Mouse (Mus musculus) liver, embryonic 11.5 days (tissue): ENCODE data around the gene Grik3. TPM values are rescaled to one million over a fixed set of nuclear protein-coding genes. Genes with fewer than 3 reads are reported as not detected.

Experiments
- ATAC-seq: fragments of 200-750 bp; cut with Nextera tagmentation; replicated peaks from 2 replicates; pipeline ENCODE4 v1.8.0; 2017; ENCODE audit warnings: moderate number of reproducible peaks, mild to moderate bottlenecking, moderate TSS enrichment, moderate library complexity; ENCODE audit not compliant: low FRiP score
- DNase-seq: peaks from one replicate; pipeline ENCODE4 v3.0.0-alpha.2; 2017; ENCODE audit warnings: low spot score
- H3K27ac ChIP-seq: fragments of 300-500 bp; sonication (generic); 2 replicates; pipeline ENCODE4 v1.5.1; 2014; ENCODE audit warnings: mild to moderate bottlenecking, low read depth, low read length, control low read depth
- H3K27me3 ChIP-seq: fragments of 300-500 bp; sonication (generic); replicated peaks from 2 replicates; pipeline ENCODE4 v1.6.1; 2014; ENCODE audit warnings: low read length, mixed read lengths; ENCODE audit not compliant: control insufficient read depth, insufficient read depth
- H3K36me3 ChIP-seq: fragments of 300-500 bp; sonication (generic); 2 replicates; pipeline ENCODE4 v1.6.1; 2014; ENCODE audit warnings: mild to moderate bottlenecking, low read length, moderate library complexity, mixed read lengths; ENCODE audit not compliant: control insufficient read depth, insufficient read depth
- H3K4me1 ChIP-seq: fragments of 300-500 bp; sonication (generic); replicated peaks from 2 replicates; pipeline ENCODE4 v1.6.1; 2014; ENCODE audit warnings: low read length, mixed read lengths; ENCODE audit not compliant: control insufficient read depth, insufficient read depth
- H3K4me2 ChIP-seq: fragments of 300-500 bp; sonication (generic); 2 replicates; pipeline ENCODE4 v1.6.1; 2014; ENCODE audit warnings: mild to moderate bottlenecking, control low read depth, moderate library complexity
- H3K4me3 ChIP-seq: fragments of 300-500 bp; sonication (generic); 2 replicates; pipeline ENCODE4 v1.5.1; 2014; ENCODE audit warnings: low read depth, low read length, control low read depth
- H3K9ac ChIP-seq: fragments of 300-500 bp; sonication (generic); 2 replicates; pipeline ENCODE4 v1.6.1; 2014; ENCODE audit warnings: low read depth, low read length, control low read depth
- H3K9me3 ChIP-seq: fragments of 300-500 bp; sonication (generic); 2 replicates; pipeline ENCODE4 v1.6.1; 2016; ENCODE audit warnings: low read length, inconsistent platforms, mixed read lengths; ENCODE audit not compliant: control insufficient read depth
- WGBS: fragments of 180-500 bp; shearing (Covaris S2); extraction: QIAGEN DNeasy Blood & Tissue Kit; methylation state at CpG from one replicate; pipeline ENCODE4 v1.1.7; 2014; 5-methylcytosine and 5-hydroxymethylcytosine counted together
- polyA plus RNA-seq: library from polyadenylated mRNA; unstranded; fragments of >200 nt; fragmentation: Nextera tagmentation; extraction: Ambion mirVana; gene quantifications from 2 replicates; pipeline ENCODE4 v1.2.1, GENCODE M21; 2014

Grik3 gene
- polyA plus RNA-seq, 1 experiment from 2014 or later: 0.01 TPM

- H3K27me3 ChIP-seq: peaks cover 22% of the 10 kb centered on the region
- no peaks in the 10 kb centered on the region for H3K36me3 ChIP-seq
- no peaks in the 10 kb centered on the region for H3K9me3 ChIP-seq
- H3K9ac ChIP-seq: no peak overlapping the region
- no peaks in the 10 kb centered on the region for H3K4me1 ChIP-seq
- DNase-seq (no peak), ATAC-seq (no peak)
- 52% methylated on average over 6 of the region's 6 CpGs for WGBS
- H3K27ac ChIP-seq: no peak overlapping the region
- no peak overlapping the region for H3K4me3 ChIP-seq
- no peak overlapping the region for H3K4me2 ChIP-seq
Measured at GRCm38 (mm10) chr4:125695431-125695830, 204.9 kb downstream of the Grik3 start.

- Histone ChIP-seq H3K4me3 (no peak overlapping the region), H3K9me3 (no peaks in the 10 kb centered on the region), H3K27ac (no peak overlapping the region), H3K4me2 (no peak overlapping the region), H3K4me1 (no peaks in the 10 kb centered on the region), H3K27me3 (peaks cover 22% of the 10 kb centered on the region), H3K36me3 (no peaks in the 10 kb centered on the region), H3K9ac (no peak overlapping the region)
- WGBS: 29% methylated on average over 18 of the region's 18 CpGs
- ATAC-seq: no peak
- no peak for DNase-seq
Measured at GRCm38 (mm10) chr4:125696182-125696939, 205.9 kb downstream of the Grik3 start.

GRCm38 (mm10) chr4:125697626-125698025, 207.1 kb downstream of the Grik3 start:
- H3K27me3 ChIP-seq: peaks cover 22% of the 10 kb centered on the region
- no peaks in the 10 kb centered on the region for H3K4me1 ChIP-seq
- 22% methylated on average over 9 of the region's 9 CpGs for WGBS

GRCm38 (mm10) chr4:125699056-125699455, 208.6 kb downstream of the Grik3 start:
- H3K4me1 ChIP-seq: no peaks in the 10 kb centered on the region
- H3K27me3 ChIP-seq: peaks cover 22% of the 10 kb centered on the region
- no peaks in the 10 kb centered on the region for H3K36me3 ChIP-seq
- H3K27ac ChIP-seq: no peak overlapping the region
- no peaks in the 10 kb centered on the region for H3K9me3 ChIP-seq
- ATAC-seq: no peak
- 82% methylated on average over 7 of the region's 7 CpGs for WGBS
- H3K9ac ChIP-seq: no peak overlapping the region
- no peak for DNase-seq
- H3K4me2 ChIP-seq: no peak overlapping the region
- no peak overlapping the region for H3K4me3 ChIP-seq

More at GRCm38 (mm10) chr4:125697626-125698025, 207.1 kb downstream of the Grik3 start:
- Histone ChIP-seq H3K9me3 (no peaks in the 10 kb centered on the region), H3K9ac (no peak overlapping the region), H3K4me3 (no peak overlapping the region), H3K4me2 (no peak overlapping the region), H3K36me3 (no peaks in the 10 kb centered on the region), H3K27ac (no peak overlapping the region)
- ATAC-seq (no peak), DNase-seq (no peak)

GRCm38 (mm10) chr4:125700331-125700730, 209.8 kb downstream of the Grik3 start:
- Histone ChIP-seq H3K4me3 (no peak overlapping the region), H3K36me3 (no peaks in the 10 kb centered on the region), H3K4me1 (no peaks in the 10 kb centered on the region), H3K4me2 (no peak overlapping the region), H3K27ac (no peak overlapping the region), H3K27me3 (peaks cover 22% of the 10 kb centered on the region), H3K9ac (no peak overlapping the region), H3K9me3 (no peaks in the 10 kb centered on the region)
- DNase-seq (no peak), ATAC-seq (no peak)
- 72% methylated on average over 8 of the region's 8 CpGs for WGBS

- H3K4me3 ChIP-seq: no peak overlapping the region
- H3K27me3 ChIP-seq: peaks cover 3% of the 10 kb centered on the region
- ATAC-seq (no peak), DNase-seq (no peak)
- H3K4me2 ChIP-seq: no peak overlapping the region
- H3K4me1 ChIP-seq: no peaks in the 10 kb centered on the region
- no peaks in the 10 kb centered on the region for H3K36me3 ChIP-seq
- H3K27ac ChIP-seq: no peak overlapping the region
- H3K9ac ChIP-seq: no peak overlapping the region
- H3K9me3 ChIP-seq: no peaks in the 10 kb centered on the region
- WGBS: 67% methylated on average over 12 of the region's 12 CpGs
Measured at GRCm38 (mm10) chr4:125702607-125703309, 212.3 kb downstream of the Grik3 start.

- no peaks in the 10 kb centered on the region for H3K27me3 ChIP-seq
- no peaks in the 10 kb centered on the region for H3K4me1 ChIP-seq
- H3K4me2 ChIP-seq: no peak overlapping the region
- H3K4me3 ChIP-seq: no peak overlapping the region
- no peak overlapping the region for H3K27ac ChIP-seq
- no peak overlapping the region for H3K9ac ChIP-seq
- ATAC-seq: no peak
- H3K36me3 ChIP-seq: no peaks in the 10 kb centered on the region
- no peaks in the 10 kb centered on the region for H3K9me3 ChIP-seq
- DNase-seq: no peak
- 37% methylated on average over 4 of the region's 4 CpGs for WGBS
Measured at GRCm38 (mm10) chr4:125703310-125703690, 212.8 kb downstream of the Grik3 start.

- Histone ChIP-seq H3K27me3 (no peaks in the 10 kb centered on the region), H3K4me1 (no peaks in the 10 kb centered on the region), H3K4me2 (no peak overlapping the region), H3K36me3 (no peaks in the 10 kb centered on the region), H3K27ac (no peak overlapping the region), H3K4me3 (no peak overlapping the region), H3K9me3 (no peaks in the 10 kb centered on the region), H3K9ac (no peak overlapping the region)
- DNase-seq: no peak
- WGBS: 84% methylated on average over 8 of the region's 8 CpGs
- ATAC-seq: no peak
Measured at GRCm38 (mm10) chr4:125705746-125706145, 215.2 kb downstream of the Grik3 start.

- no peak overlapping the region for H3K27ac ChIP-seq
- ATAC-seq (no peak), DNase-seq (no peak)
- no peaks in the 10 kb centered on the region for H3K27me3 ChIP-seq
- 69% methylated on average over 10 of the region's 10 CpGs for WGBS
- H3K4me1 ChIP-seq: no peaks in the 10 kb centered on the region
- no peaks in the 10 kb centered on the region for H3K9me3 ChIP-seq
- H3K4me3 ChIP-seq: no peak overlapping the region
- no peaks in the 10 kb centered on the region for H3K36me3 ChIP-seq
- H3K9ac ChIP-seq: no peak overlapping the region
- no peak overlapping the region for H3K4me2 ChIP-seq
Measured at GRCm38 (mm10) chr4:125709716-125710115, 219.2 kb downstream of the Grik3 start.
